In the genomic region with DNA sequence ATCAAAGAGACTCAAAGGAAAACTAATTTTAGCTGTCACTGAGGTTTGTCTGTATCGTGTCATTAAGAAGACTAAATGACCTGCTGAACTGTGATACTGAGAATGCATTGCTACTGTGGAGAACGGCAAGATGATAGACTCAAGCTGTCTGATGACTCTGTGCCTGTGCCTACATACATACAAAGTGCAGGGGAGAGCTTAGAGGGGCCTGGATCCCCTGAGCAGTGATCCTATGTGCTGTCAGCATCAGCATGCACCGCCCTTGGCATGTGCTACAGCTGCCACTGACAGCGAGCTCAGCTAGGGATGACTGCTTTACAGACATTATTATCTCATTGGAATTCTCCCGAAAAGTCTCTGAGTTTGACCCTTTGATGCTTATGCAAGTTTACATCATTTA, we compare ENCODE assay signal across 15 mouse cellular contexts.
"Had no signal": no experiment of that assay in that cellular context is flagged by ENCODE, and none has a peak within 500 bp of the region (broad histone marks: within the 10 kb centered on the region; RNA-seq: fewer than 3 reads in every experiment).

No protein-coding gene starts in this region.

- H3K27ac ChIP-seq: intestine, embryonic 15.5 days; kidney, embryonic 15.5 days; limb, embryonic 10.5 days; liver, embryonic 12.5 days; midbrain, embryonic 10.5 days; neural tube, embryonic 12.5 days; stomach, embryonic 15.5 days had no signal

- H3K9me3 ChIP-seq: intestine, embryonic 15.5 days; kidney, embryonic 15.5 days; limb, embryonic 10.5 days; liver, embryonic 12.5 days; midbrain, embryonic 10.5 days; neural tube, embryonic 12.5 days; stomach, embryonic 15.5 days had no signal

- H3K4me3 ChIP-seq: intestine, embryonic 15.5 days; kidney, embryonic 15.5 days; limb, embryonic 10.5 days; liver, embryonic 12.5 days; midbrain, embryonic 10.5 days; neural tube, embryonic 12.5 days; stomach, embryonic 15.5 days had no signal

- H3K27me3 ChIP-seq: intestine, embryonic 15.5 days; kidney, embryonic 15.5 days; liver, embryonic 12.5 days; neural tube, embryonic 12.5 days; stomach, embryonic 15.5 days had no signal

- H3K9ac ChIP-seq: intestine, embryonic 15.5 days; kidney, embryonic 15.5 days; liver, embryonic 12.5 days; lung, embryonic 14.5 days; neural tube, embryonic 12.5 days; stomach, embryonic 15.5 days had no signal

- H3K4me1 ChIP-seq: intestine, embryonic 15.5 days; kidney, embryonic 15.5 days; limb, embryonic 10.5 days; liver, embryonic 12.5 days; neural tube, embryonic 12.5 days; stomach, embryonic 15.5 days had no signal

- H3K4me2 ChIP-seq: intestine, embryonic 15.5 days; kidney, embryonic 15.5 days; liver, embryonic 12.5 days; lung, embryonic 14.5 days; neural tube, embryonic 12.5 days; stomach, embryonic 15.5 days had no signal

- ATAC-seq: intestine, embryonic 15.5 days; liver, embryonic 12.5 days had no signal

- H3K36me3 ChIP-seq: intestine, embryonic 15.5 days; kidney, embryonic 15.5 days; limb, embryonic 10.5 days; liver, embryonic 12.5 days; midbrain, embryonic 10.5 days; neural tube, embryonic 12.5 days; stomach, embryonic 15.5 days had no signal

- DNase-seq: kidney, adult 2 months; kidney, postnatal 14 days; lung, embryonic 14.5 days; lung, postnatal 10 days; lung, postnatal 4 days; right cerebral cortex, postnatal 14 days; thymus, adult 2 months; thymus, postnatal 25 days had no signal
